Mouse (Mus musculus): ENCODE results near the gene Wif1.

- TF ChIP-seq GATA1 (IDR thresholded peaks at IDR 0.05; ENCODE audit: borderline replicate concordance, low read length) (no peak), FLI1 (IDR thresholded peaks at IDR 0.05; ENCODE audit: low read length) (no peak)
Measured at GRCm38 (mm10) chr10:121031802-121032201, 2.0 kb upstream of the Wif1 start.
